Mouse (Mus musculus) midbrain, postnatal 0 days (tissue): Measurements from ENCODE around the gene Gnl2. TPM values are rescaled to one million over a fixed set of nuclear protein-coding genes. Genes with fewer than 3 reads are reported as not detected.

Experiments
- ATAC-seq: fragments of 200-750 bp; cut with Nextera tagmentation; 2 replicates; pipeline ENCODE4 v1.8.0; 2017; ENCODE audit warnings: moderate number of reproducible peaks, mild to moderate bottlenecking, moderate TSS enrichment, moderate library complexity; ENCODE audit not compliant: low FRiP score
- DNase-seq: peaks from one replicate; pipeline ENCODE4 v3.0.0-alpha.2; 2015; ENCODE audit warnings: low spot score
- H3K27ac ChIP-seq: fragments of 300-500 bp; sonication (generic); 2 replicates; pipeline ENCODE4 v1.5.1; 2014; ENCODE audit warnings: low read depth, mild to moderate bottlenecking, low read length, mixed read lengths
- H3K27me3 ChIP-seq: fragments of 300-500 bp; sonication (generic); 2 replicates; pipeline ENCODE4 v1.6.1; 2014; ENCODE audit warnings: low read length, control low read depth, mixed read lengths; ENCODE audit not compliant: insufficient read depth
- H3K36me3 ChIP-seq: fragments of 300-500 bp; sonication (generic); 2 replicates; pipeline ENCODE4 v1.6.1; 2014; ENCODE audit warnings: low read length, control low read depth, mixed read lengths; ENCODE audit not compliant: insufficient read depth
- H3K4me1 ChIP-seq: fragments of 300-500 bp; sonication (generic); 2 replicates; pipeline ENCODE4 v1.6.1; 2014; ENCODE audit warnings: mild to moderate bottlenecking, control low read depth, antibody characterized with exemption, low read length, mixed read lengths; ENCODE audit not compliant: insufficient read depth
- H3K4me2 ChIP-seq: fragments of 300-500 bp; sonication (generic); 2 replicates; pipeline ENCODE4 v1.6.1; 2014; ENCODE audit warnings: low read depth, mild to moderate bottlenecking, low read length, mixed read lengths; ENCODE audit not compliant: poor library complexity, severe bottlenecking
- H3K4me3 ChIP-seq: fragments of 300-500 bp; sonication (generic); 2 replicates; pipeline ENCODE4 v1.5.1; 2014; ENCODE audit warnings: low read depth, mild to moderate bottlenecking, low read length, moderate library complexity
- H3K9ac ChIP-seq: fragments of 300-500 bp; sonication (generic); replicated peaks from 2 replicates; pipeline ENCODE4 v1.6.1; 2014; ENCODE audit warnings: mild to moderate bottlenecking, low read length, moderate library complexity, mixed read lengths; ENCODE audit not compliant: poor library complexity, severe bottlenecking
- H3K9me3 ChIP-seq: fragments of 300-500 bp; sonication (generic); 2 replicates; pipeline ENCODE4 v1.6.1; 2016; ENCODE audit warnings: low read length, control low read depth
- CTCF ChIP-seq: IDR thresholded peaks from 2 replicates; pipeline ENCODE4 v1.5.1; 2016; ENCODE audit warnings: antibody characterized with exemption, mild to moderate bottlenecking
- WGBS: fragments of 180-500 bp; shearing (Covaris S2); extraction: QIAGEN DNeasy Blood & Tissue Kit; methylation state at CpG from one replicate; pipeline ENCODE4 v1.1.7; 2014; 5-methylcytosine and 5-hydroxymethylcytosine counted together
- polyA plus RNA-seq: library from polyadenylated mRNA; unstranded; fragments of >200 nt; fragmentation: Nextera tagmentation; extraction: Ambion mirVana; gene quantifications from 2 replicates; pipeline ENCODE4 v1.2.1, GENCODE M21; 2015
- total RNA-seq: library from RNA; depleted of rRNA; stranded (reverse); fragments of >200 nt; gene quantifications from 2 replicates; pipeline ENCODE4 v1.2.3, GENCODE M21; 2014; rRNA removed

Gnl2 gene
- total and polyA plus RNA-seq, 2 experiments from 2014 or later = 51.8 to 77.5 TPM

DNA sequence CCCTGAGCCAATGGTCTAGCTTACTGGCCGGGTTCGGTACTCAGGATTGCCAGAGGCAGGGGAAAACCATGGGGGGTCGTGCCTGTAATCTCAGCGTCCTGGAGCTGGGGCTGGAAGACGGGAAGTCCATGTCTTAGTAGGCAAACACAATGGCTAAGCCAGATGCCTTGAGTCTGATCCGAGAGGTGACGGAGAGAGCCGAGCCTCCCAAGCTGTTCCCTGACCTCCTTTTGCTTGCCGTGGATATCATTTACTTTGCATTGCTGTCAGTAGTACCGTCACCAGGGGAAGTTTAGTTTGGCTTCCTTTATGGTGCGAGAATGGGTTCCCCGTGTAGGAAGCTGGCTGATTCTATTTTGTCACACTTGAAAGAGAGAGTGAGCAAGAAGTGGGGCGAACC lies 84.9 kb downstream of the Gnl2 start:
- no peak overlapping the region for H3K4me2 ChIP-seq
- no peak overlapping the region for H3K9ac ChIP-seq
- H3K9me3 ChIP-seq = no peaks in the 10 kb centered on the region
- H3K4me1 ChIP-seq = no peaks in the 10 kb centered on the region
- H3K36me3 ChIP-seq = peaks cover 24% of the 10 kb centered on the region
- H3K4me3 ChIP-seq = no peak overlapping the region
- 67% methylated on average over 13 of the region's 13 CpGs for WGBS
- no peak for DNase-seq
- TF ChIP-seq CTCF = no peak
- no peaks in the 10 kb centered on the region for H3K27me3 ChIP-seq
- no peak for ATAC-seq
- no peak overlapping the region for H3K27ac ChIP-seq

Other genes with a start within 250 kb of the Gnl2 start
- 7.0 and 15.5 TPM in 2 replicates for gene Mtf1, start 214.5 kb upstream of the Gnl2 start, total RNA-seq
- gene Mtf1, start 214.5 kb upstream of the Gnl2 start, polyA plus RNA-seq = 22.1 and 24.7 TPM in 2 replicates
- gene Yrdc, start 165.9 kb upstream of the Gnl2 start, total RNA-seq = 54.5 and 78.4 TPM in 2 replicates
- gene Yrdc, start 165.9 kb upstream of the Gnl2 start, polyA plus RNA-seq = 48.9 and 55.7 TPM in 2 replicates
- 163 and 181 TPM in 2 replicates for gene 1110065P20Rik, start 165.4 kb upstream of the Gnl2 start, total RNA-seq
- 135 and 141 TPM in 2 replicates for gene 1110065P20Rik, start 165.4 kb upstream of the Gnl2 start, polyA plus RNA-seq
- gene Maneal, start 154.4 kb upstream of the Gnl2 start, total RNA-seq = 43.7 and 50.5 TPM in 2 replicates
- gene Maneal, start 154.4 kb upstream of the Gnl2 start, polyA plus RNA-seq = 9.4 and 9.5 TPM in 2 replicates
- 43.4 and 50.1 TPM in 2 replicates for gene Epha10, start 135.7 kb upstream of the Gnl2 start, total RNA-seq
- gene Epha10, start 135.7 kb upstream of the Gnl2 start, polyA plus RNA-seq = 14.8 and 15.3 TPM in 2 replicates
- 15.6 and 21.7 TPM in 2 replicates for gene 9930104L06Rik, start 79.5 kb upstream of the Gnl2 start, total RNA-seq
- 8.9 and 9.3 TPM in 2 replicates for gene 9930104L06Rik, start 79.5 kb upstream of the Gnl2 start, polyA plus RNA-seq
- 3.0 and 6.3 TPM in 2 replicates for gene Cdca8, start 77.3 kb upstream of the Gnl2 start, total RNA-seq
- 10.3 and 14.8 TPM in 2 replicates for gene Cdca8, start 77.3 kb upstream of the Gnl2 start, polyA plus RNA-seq
- 2.5 and 3.0 TPM in 2 replicates for gene Rspo1, start 30.2 kb upstream of the Gnl2 start, total RNA-seq
- gene Rspo1, start 30.2 kb upstream of the Gnl2 start, polyA plus RNA-seq = 1.2 and 1.8 TPM in 2 replicates
- 0.47 and 3.1 TPM in 2 replicates for gene Dnali1, start 49.1 kb downstream of the Gnl2 start, total RNA-seq
- gene Dnali1, start 49.1 kb downstream of the Gnl2 start, polyA plus RNA-seq = 1.3 TPM in 2 replicates
- gene Snip1, start 50.1 kb downstream of the Gnl2 start, total RNA-seq = 33.5 and 35.1 TPM in 2 replicates
- 16.0 and 17.1 TPM in 2 replicates for gene Snip1, start 50.1 kb downstream of the Gnl2 start, polyA plus RNA-seq
- gene Meaf6, start 68.5 kb downstream of the Gnl2 start, total RNA-seq = 82.6 and 95.2 TPM in 2 replicates
- gene Meaf6, start 68.5 kb downstream of the Gnl2 start, polyA plus RNA-seq = 139 and 170 TPM in 2 replicates
- gene Zc3h12a, start 111.3 kb downstream of the Gnl2 start, total RNA-seq = 0.88 and 2.5 TPM in 2 replicates
- 0.12 and 0.20 TPM in 2 replicates for gene Zc3h12a, start 111.3 kb downstream of the Gnl2 start, polyA plus RNA-seq